Mouse (Mus musculus): ENCODE data around the gene Ndufa3.
A peak's percentile ranks its signal among the peaks of the same experiment; 100 is the strongest.
"Not testable (repeated sequence)": the region's sequence is repeated elsewhere in the genome, so short reads cannot be mapped to it uniquely, and the experiment has no call there.

The Ndufa3 gene

DNA sequence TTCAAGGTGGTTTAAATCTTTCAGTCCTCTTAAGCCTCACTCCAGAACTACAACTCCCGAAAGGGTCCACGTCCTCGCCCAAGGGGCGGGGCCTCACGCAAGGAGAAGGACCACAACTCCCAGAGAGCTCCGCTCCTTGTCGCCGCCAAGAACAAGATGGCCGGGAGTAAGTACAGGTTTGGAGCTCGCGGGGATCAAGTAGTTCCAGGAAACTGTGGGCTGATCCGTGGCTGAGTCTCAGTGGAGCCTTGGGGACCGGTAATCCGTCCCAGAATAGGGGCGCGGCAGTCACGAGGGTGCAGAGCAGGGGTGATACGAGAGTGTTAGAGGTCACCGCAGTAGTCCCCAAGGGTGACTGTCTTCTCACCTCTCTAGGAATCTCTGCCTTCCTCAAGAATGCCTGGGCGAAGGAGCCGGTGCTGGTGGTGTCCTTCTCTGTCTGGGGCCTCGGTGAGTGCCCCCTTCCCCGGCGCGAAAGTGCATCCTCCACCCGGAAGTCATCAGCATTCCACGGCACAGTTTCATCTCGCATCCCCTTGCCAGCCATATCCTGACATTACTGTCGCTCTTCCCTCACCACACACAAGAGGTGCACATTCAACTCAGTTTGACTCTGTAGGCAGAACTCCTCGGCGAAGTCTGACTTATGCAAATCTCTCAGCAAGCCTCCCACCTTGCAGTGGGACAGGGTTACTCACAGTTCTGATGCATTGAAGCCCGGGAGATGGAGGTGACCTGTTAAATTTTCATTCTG is at the start of gene Ndufa3:
Gene Ndufa3, plus strand, starts transcription at position 132 of the 754 bp plus-strand sequence.
- DNase-seq, result peak; percentile 93

GRCm38 (mm10) chr7:3569725-3570124 is 47.4 kb upstream of the Ndufa3 start:
- no peak for DNase-seq

DNA sequence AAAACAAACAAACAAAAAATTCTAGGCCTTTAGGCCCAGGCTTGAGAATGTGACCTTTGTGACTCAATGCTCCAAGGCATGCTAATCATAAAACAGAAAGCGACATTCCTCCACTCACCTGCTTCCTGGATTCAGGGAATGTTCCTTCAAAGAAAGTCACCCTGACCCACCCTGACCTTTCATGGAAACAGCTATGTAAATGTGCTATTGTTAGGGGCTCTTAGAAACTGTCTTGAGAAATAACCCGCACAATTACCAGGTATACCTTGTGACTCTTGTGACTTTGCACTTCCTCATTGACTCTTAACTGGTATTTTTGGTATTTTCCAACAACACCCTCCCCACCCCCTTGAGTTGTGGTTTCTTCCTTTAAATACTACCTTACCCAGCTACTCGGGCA is 46.6 kb upstream of the Ndufa3 start:
- DNase-seq, result not testable (repeated sequence)

- no peak for DNase-seq
These were observed 45.3 kb upstream of the Ndufa3 start for GRCm38 (mm10) chr7:3571847-3572246.

GRCm38 (mm10) chr7:3574216-3574615 is 43.0 kb upstream of the Ndufa3 start:
- DNase-seq, result no peak

- no peak for DNase-seq
These were observed 40.6 kb upstream of the Ndufa3 start for GRCm38 (mm10) chr7:3576354-3577124.

DNA sequence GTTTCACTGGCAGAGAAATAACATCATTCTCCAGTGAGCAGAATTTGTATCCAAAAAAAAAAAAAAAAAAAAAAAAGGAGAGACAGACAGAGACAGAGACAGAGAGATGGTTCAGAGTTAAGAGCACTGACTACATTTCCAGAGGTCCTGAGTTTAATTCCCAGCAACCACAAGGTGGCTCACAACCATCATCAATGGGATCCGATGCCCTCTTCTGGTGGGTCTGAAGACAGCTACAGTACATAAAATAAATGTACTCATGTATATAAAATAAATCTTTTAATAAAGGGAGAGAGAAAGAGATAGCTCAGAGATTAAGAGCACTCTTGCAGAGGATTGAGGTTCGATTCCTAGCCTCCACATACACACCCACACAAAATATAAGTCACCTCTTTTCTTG is 39.0 kb upstream of the Ndufa3 start:
- DNase-seq, result no peak

GRCm38 (mm10) chr7:3578952-3579546 is 38.1 kb upstream of the Ndufa3 start:
- DNase-seq, result no peak

- no peak for DNase-seq
These were observed 37.1 kb upstream of the Ndufa3 start for GRCm38 (mm10) chr7:3580029-3580428.

- DNase-seq, result no peak
These were observed 31.4 kb upstream of the Ndufa3 start for GRCm38 (mm10) chr7:3585763-3586162.

- no peak for DNase-seq
These were observed 30.9 kb upstream of the Ndufa3 start for GRCm38 (mm10) chr7:3586255-3586654.

DNA sequence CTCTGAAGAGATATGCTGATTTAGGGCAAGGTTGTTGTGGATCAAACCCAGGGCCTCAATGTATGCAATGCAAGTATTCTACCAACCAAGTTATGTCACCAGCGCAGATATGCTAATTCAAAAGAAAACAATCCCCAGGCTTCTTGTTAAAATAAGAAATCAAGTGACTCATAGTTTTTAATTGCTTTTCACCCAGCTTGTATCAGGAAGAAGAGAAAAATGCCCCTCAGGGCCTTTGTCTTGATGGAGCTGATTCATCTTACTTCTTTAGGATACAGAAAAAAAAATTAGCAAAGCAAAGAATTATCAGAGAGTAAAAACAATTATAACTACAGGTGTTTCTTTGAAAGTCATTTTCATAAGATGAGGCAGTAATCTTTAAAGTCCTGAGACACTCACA is 29.9 kb upstream of the Ndufa3 start:
- no peak for DNase-seq

DNA sequence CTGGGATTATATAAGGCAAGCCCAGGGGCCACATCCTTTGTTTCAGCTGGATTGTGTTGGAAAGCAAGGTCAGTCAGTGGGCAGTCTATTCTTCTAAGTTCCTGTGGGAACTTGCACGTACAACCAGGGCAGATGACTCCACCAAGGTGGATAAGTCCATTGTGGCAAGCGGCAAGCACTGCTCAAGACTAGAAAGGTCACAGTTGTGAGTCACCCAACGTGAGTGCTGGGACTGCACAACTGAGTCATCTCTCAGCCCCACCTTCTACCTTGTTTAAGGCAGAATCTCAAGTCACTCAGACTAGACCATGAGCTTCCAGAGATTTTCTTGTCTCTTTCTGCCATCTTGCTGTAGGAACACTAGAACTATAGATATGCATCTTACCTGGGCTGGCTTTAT is 26.6 kb upstream of the Ndufa3 start:
- DNase-seq, result no peak

GRCm38 (mm10) chr7:3591534-3591933 is 25.6 kb upstream of the Ndufa3 start:
- no peak for DNase-seq

DNA sequence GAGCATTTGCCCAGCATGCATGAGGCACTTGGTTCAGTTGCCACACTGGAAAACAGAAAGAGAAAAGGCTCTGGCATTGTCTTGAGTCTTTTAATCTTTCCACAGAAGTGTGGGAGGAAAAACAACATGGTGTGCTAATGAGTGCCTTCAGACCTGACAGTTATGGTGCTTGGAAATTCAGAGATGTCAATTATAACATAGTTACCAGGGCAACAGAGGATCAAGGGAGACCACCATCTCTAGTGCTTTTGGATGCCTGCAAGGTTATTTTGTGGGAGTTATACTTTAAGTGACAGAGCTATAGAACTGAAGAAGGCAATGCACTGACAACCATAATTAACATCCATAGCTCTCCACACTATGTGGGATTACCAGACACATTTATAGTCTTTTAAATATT is 23.3 kb upstream of the Ndufa3 start:
- DNase-seq, result no peak

GRCm38 (mm10) chr7:3594686-3595085 is 22.5 kb upstream of the Ndufa3 start:
- DNase-seq, result no peak

DNA sequence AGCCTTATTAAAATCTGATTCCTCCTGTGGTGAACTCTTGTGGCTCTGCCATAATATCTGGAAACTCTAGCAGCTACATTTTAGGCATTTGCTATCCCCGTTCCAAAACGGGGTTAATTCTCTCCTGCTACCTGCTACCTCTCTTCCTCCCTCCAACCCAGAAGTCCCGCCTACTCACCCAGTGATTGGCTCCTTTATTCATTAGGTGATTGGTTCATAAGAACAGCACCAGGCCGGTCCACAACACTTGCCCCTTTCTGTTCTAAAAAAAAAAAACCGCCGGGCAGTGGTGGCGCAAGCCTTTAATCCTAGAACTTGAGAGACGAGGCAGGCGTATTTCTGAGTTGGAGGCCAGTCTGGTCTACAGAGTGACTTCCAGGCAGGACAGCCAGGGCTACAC is 22.0 kb upstream of the Ndufa3 start:
- peak; percentile 50 for DNase-seq

DNA sequence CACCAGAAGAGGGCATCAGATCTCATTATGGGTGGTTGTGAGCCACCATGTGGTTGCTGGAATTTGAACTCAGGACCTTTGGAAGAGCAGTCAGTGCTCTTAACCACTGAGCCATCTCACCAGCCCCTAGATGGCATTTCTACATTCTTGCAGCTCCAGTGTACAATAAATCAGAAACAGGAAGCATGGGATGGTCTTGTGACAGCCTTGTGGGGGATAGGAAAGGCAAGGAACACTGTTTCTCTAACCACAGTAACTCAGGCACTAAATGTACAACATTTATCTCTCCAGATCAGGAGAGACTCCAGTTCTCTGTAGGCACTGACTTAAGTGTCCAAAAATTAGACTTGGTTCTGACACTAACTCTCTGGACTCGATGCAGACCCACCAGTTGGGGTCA is 19.4 kb upstream of the Ndufa3 start:
- not testable (repeated sequence) for DNase-seq

- peak; percentile 81 for DNase-seq
These were observed 16.1 kb upstream of the Ndufa3 start for GRCm38 (mm10) chr7:3601119-3601518.

DNA sequence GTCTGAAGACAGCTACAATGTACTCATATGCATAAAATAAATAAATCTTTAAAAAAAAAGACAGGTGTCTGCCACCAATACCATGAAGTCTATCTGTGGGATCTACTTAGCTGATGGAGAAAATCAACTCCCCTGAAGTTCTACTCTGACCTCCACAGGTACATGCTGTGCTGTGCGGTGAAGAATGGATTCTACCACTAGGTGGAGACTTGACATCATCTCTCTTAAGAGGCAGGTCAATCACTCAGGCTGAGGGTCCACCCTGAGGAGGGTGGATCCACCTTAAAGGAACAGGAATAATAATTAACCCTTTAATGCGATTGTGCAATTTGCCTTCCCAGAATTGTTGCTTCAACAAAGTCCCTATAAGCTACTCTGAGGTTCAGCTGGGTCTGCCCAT is 10.4 kb upstream of the Ndufa3 start:
- DNase-seq, result peak; percentile 58

DNA sequence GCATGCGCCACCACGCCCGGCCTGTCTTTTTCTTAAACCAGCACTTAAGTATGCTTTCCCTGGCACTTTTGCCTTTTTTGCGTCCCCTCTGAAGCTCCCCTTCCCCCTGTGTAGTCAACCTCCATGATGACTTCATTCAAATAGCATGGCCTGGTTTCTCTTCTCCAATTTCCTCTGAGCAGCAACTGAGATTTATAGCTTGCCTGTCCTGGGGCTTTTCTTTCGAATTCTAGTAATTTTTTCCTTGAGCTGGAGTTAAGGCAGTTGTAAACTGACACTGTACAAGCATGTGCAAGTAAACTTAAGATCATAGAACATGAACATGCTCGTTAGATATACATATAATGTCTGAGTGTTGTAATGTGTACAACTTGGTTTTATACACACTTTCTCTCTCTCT is 9.8 kb upstream of the Ndufa3 start:
- no peak for DNase-seq

- no peak for DNase-seq
These were observed 8.5 kb upstream of the Ndufa3 start for GRCm38 (mm10) chr7:3608668-3609067.

- peak; percentile 81 for DNase-seq
These were observed 8.1 kb upstream of the Ndufa3 start for GRCm38 (mm10) chr7:3609082-3609481.

DNA sequence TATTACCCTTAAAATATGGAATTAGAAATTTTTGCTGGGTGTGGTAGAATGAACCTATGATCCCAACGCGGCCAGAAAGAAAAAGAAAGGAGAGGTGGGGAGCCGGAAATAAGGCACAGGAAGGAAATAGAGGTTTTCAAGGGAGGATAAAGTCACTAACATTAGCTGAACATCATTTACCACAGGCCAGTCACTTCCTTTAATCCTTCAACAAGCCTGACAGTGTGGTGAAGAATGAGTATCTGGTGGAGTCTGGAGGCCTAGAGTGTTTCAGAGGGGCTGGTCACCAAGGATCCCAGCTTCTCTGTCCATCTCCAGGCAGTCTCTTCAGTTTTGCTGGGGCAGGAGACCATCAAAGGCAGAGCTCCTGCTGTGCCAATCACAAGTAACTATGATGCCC is 6.7 kb upstream of the Ndufa3 start:
- no peak for DNase-seq
